Mouse (Mus musculus): ENCODE measurements around the gene Dcn. TPM values are rescaled to one million over a fixed set of nuclear protein-coding genes. Genes with fewer than 3 reads are reported as not detected.

Dcn gene
- polyA plus RNA-seq (2012; rRNA removed) = 104 and 118 TPM in 2 replicates

GRCm38 (mm10) chr10:97479004-97479766, at the start of gene Dcn:
Gene Dcn (plus strand): TSS chr10:97479609.

DNA sequence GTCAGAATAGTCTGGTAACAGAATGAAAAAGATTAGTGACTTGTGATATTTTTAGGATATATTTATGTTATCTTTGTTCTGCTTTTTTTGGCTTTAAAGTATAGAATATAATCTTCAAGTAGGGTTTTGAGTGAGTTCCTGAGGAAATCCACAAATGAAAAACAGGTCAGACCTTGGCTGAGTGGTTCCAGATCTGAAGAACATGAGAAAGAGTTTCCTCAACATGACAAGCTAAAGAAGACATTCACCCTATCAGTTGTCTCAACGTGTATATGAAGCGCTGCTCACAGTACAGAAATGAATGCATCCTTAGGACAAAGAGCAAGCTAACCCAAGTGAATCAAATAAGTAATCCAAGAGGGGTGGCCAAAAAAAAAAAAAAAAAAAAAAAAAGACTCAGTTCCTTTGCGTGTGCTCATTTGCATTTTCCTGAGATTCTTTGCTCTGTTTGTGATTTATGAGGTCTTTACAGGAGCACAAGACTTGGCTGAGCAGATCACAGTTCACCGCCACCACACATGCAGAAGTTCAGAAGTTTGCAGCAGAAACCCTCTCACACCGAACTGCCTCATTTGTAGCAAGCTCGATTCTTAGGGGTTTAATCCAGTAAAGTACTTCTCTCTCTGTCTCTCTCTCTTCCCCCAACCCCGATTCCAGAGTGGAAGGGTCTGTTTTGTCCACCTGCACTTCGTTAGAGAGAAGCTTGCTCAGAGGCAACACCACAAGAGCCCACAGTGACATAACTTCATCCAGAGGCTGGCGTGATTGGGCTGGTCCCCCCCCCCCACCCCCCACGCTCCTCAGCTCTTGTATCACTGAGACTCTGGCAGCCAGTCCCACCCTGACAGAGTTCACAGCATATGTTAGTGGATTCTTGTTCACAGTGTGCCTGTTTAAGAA, 85.8 kb downstream of the Dcn start, which contains the start of gene Lum:
Gene Lum (plus strand): TSS at position 172 of the 900 bp plus-strand sequence.

Other genes with a start within 250 kb of the Dcn start
- gene Lum, start 85.5 kb downstream of the Dcn start, polyA plus RNA-seq (2012; rRNA removed) = 12.1 and 15.0 TPM in 2 replicates
- gene Kera, start 127.3 kb downstream of the Dcn start, polyA plus RNA-seq (2012; rRNA removed) = not detected in 2 replicates
- gene Epyc, start 164.5 kb downstream of the Dcn start, polyA plus RNA-seq (2012; rRNA removed) = not detected in 2 replicates
- not detected in 2 replicates for gene Ccer1, start 213.4 kb downstream of the Dcn start, polyA plus RNA-seq (2012; rRNA removed)
- gene C030005K15Rik, start 247.1 kb downstream of the Dcn start, polyA plus RNA-seq (2012; rRNA removed) = not detected in 2 replicates